Mouse (Mus musculus) liver, adult 2 months (tissue): ENCODE measurements at regions not wholly inside any gene's neighbourhood (a gene's known extent, or its start where the extent isn't known, plus 50 kb on each side); places are given as distances from the start of the nearest gene placed in this dataset.

Source experiments
- CTCF ChIP-seq: fragments of 200-500 bp; IDR thresholded peaks from 2 replicates; pipeline ENCODE4 v1.5.1; 2011; ENCODE audit warnings: low read depth, low read length, control low read depth
- POLR2A ChIP-seq: fragments of 200-500 bp; IDR thresholded peaks from 2 replicates; pipeline ENCODE4 v1.6.1; 2011; ENCODE audit warnings: low read length, control low read depth; ENCODE audit not compliant: insufficient read depth; ENCODE audit errors: extremely low read depth

DNA sequence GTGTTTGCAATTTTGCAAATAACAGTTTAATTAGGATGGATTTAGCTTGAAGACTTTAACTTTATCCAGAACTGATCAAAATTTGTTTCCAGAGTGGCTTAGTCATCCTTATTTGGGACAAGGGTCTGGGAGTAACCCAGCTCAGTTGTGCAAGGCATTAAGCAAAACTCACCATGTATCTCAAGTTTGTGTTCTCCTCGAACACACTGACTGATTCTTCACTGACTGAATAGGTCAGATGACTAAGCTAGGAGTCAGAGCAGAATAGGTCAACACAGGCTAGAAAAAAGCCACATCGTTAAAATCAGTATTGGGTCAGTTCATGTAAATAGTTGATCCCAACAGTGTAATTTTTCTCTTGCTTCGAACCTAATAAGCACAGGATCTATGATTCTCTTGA lies 302.7 kb upstream of the Ccng1 start:
- no peak for TF ChIP-seq CTCF
- TF ChIP-seq POLR2A, result no peak
